Mouse (Mus musculus): ENCODE data around the gene Lpcat1. TPM values are rescaled to one million over a fixed set of nuclear protein-coding genes. Genes with fewer than 3 reads are reported as not detected.

Lpcat1 gene
- polyA plus RNA-seq, 1 experiment from 2014 or later, result 62.3 TPM

DNA sequence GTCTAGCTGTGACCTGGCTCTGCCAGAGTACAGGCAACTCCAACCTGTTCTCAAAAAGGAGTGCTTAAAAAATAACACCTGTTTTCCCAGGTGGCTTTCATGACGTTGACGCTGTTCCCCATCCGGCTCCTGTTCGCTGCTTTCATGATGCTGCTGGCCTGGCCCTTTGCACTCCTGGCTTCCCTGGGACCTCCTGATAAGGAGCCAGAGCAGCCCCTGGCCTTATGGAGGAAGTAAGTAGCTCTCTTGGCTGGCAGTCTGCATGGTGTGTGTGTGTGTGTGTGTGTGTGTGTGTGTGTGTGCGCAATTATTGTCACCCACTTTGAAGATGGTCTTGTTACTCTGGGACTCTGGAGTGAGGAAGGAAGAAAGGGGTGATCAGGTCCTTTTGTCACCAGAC, 17.2 kb downstream of the Lpcat1 start:
- H3K36me3 ChIP-seq (ENCODE audit: control insufficient read depth, insufficient read depth), result peaks cover 18% of the 10 kb centered on the region
- no peak overlapping the region for H3K27ac ChIP-seq (ENCODE audit: low read length)
- H3K4me2 ChIP-seq (ENCODE audit: low read length), result no peak overlapping the region
- peaks cover 11% of the 10 kb centered on the region for H3K9me3 ChIP-seq (ENCODE audit: control insufficient read depth, low read length)
- H3K27me3 ChIP-seq (replicated peaks; ENCODE audit: control insufficient read depth, insufficient read depth, low read length), result no peaks in the 10 kb centered on the region
- no peak overlapping the region for H3K4me3 ChIP-seq (replicated peaks; ENCODE audit: low read length)
- H3K4me1 ChIP-seq (replicated peaks; ENCODE audit: control insufficient read depth, insufficient read depth, low read length), result no peaks in the 10 kb centered on the region
- no peak for ATAC-seq
- WGBS, result 90% methylated on average over 5 of the region's 5 CpGs
- no peak overlapping the region for H3K9ac ChIP-seq (replicated peaks; ENCODE audit: low read depth, low read length)

- 86% methylated on average over 3 of the region's 3 CpGs for WGBS
- Histone ChIP-seq H3K27me3 (replicated peaks; ENCODE audit: control insufficient read depth, insufficient read depth, low read length) (no peaks in the 10 kb centered on the region), H3K36me3 (ENCODE audit: control insufficient read depth, insufficient read depth) (peaks cover 24% of the 10 kb centered on the region), H3K27ac (ENCODE audit: low read length) (no peak overlapping the region), H3K9me3 (ENCODE audit: control insufficient read depth, low read length) (peaks cover 11% of the 10 kb centered on the region), H3K4me3 (replicated peaks; ENCODE audit: low read length) (no peak overlapping the region), H3K9ac (replicated peaks; ENCODE audit: low read depth, low read length) (no peak overlapping the region), H3K4me1 (replicated peaks; ENCODE audit: control insufficient read depth, insufficient read depth, low read length) (peaks cover 6% of the 10 kb centered on the region; the same call in 1 of the 2 replicates), H3K4me2 (ENCODE audit: low read length) (no peak overlapping the region)
- ATAC-seq, result no peak
These were observed 21.1 kb downstream of the Lpcat1 start for GRCm38 (mm10) chr13:73488105-73488504.

- H3K36me3 ChIP-seq (ENCODE audit: control insufficient read depth, insufficient read depth), result peaks cover 24% of the 10 kb centered on the region
- 91% methylated on average over 9 of the region's 9 CpGs for WGBS
- ATAC-seq, result no peak
These were observed 21.7 kb downstream of the Lpcat1 start for GRCm38 (mm10) chr13:73488707-73489106.

GRCm38 (mm10) chr13:73489986-73490385, 23.0 kb downstream of the Lpcat1 start:
- Histone ChIP-seq H3K4me3 (replicated peaks; ENCODE audit: low read length) (no peak overlapping the region), H3K4me2 (ENCODE audit: low read length) (no peak overlapping the region), H3K36me3 (ENCODE audit: control insufficient read depth, insufficient read depth) (peaks cover 24% of the 10 kb centered on the region), H3K27ac (ENCODE audit: low read length) (no peak overlapping the region), H3K27me3 (replicated peaks; ENCODE audit: control insufficient read depth, insufficient read depth, low read length) (no peaks in the 10 kb centered on the region), H3K4me1 (replicated peaks; ENCODE audit: control insufficient read depth, insufficient read depth, low read length) (peaks cover 6% of the 10 kb centered on the region; the same call in 1 of the 2 replicates), H3K9ac (replicated peaks; ENCODE audit: low read depth, low read length) (no peak overlapping the region), H3K9me3 (ENCODE audit: control insufficient read depth, low read length) (peaks cover 11% of the 10 kb centered on the region)
- WGBS, result 93% methylated on average over 3 of the region's 3 CpGs
- no peak for ATAC-seq

More at GRCm38 (mm10) chr13:73488707-73489106, 21.7 kb downstream of the Lpcat1 start:
- H3K4me1 ChIP-seq (replicated peaks; ENCODE audit: control insufficient read depth, insufficient read depth, low read length), result peaks cover 6% of the 10 kb centered on the region; the same call in 1 of the 2 replicates
- H3K4me2 ChIP-seq (ENCODE audit: low read length), result no peak overlapping the region
- no peak overlapping the region for H3K27ac ChIP-seq (ENCODE audit: low read length)
- no peak overlapping the region for H3K9ac ChIP-seq (replicated peaks; ENCODE audit: low read depth, low read length)
- H3K27me3 ChIP-seq (replicated peaks; ENCODE audit: control insufficient read depth, insufficient read depth, low read length), result no peaks in the 10 kb centered on the region
- peaks cover 11% of the 10 kb centered on the region for H3K9me3 ChIP-seq (ENCODE audit: control insufficient read depth, low read length)
- H3K4me3 ChIP-seq (replicated peaks; ENCODE audit: low read length), result no peak overlapping the region

DNA sequence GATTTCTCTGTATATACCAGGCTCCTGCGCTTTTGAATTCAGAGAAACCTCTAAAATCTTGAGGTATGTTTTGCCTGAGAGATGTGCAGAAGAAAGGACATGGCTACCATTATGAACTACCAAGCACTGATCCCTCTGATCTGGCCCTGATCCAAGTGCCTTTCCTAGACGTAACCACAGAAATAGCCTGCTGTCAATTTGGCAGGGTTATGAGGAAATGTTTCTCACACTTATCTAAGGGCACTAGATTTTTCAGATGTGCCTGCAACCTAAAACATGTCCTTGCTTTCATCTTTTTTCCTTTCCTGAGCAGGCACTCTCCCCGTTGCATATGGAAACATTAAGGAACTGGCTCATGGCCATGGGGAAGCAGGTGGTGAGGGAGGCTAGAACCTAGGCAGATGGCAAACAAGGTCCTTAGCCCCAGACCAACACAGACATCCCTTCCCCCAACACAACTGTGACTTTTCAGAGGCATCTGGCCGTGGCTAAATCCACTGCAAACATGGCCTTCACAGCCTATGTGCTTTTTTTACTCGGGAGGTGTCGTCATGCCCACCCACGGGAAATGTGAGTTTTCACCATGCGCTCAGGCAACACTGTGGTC, 23.7 kb downstream of the Lpcat1 start:
- Histone ChIP-seq H3K4me1 (replicated peaks; ENCODE audit: control insufficient read depth, insufficient read depth, low read length) (peaks cover 6% of the 10 kb centered on the region; the same call in 1 of the 2 replicates), H3K4me2 (ENCODE audit: low read length) (no peak overlapping the region), H3K9ac (replicated peaks; ENCODE audit: low read depth, low read length) (no peak overlapping the region), H3K4me3 (replicated peaks; ENCODE audit: low read length) (no peak overlapping the region), H3K9me3 (ENCODE audit: control insufficient read depth, low read length) (peaks cover 10% of the 10 kb centered on the region), H3K27me3 (replicated peaks; ENCODE audit: control insufficient read depth, insufficient read depth, low read length) (no peaks in the 10 kb centered on the region), H3K27ac (ENCODE audit: low read length) (0 out of 2 replicates have a peak overlapping the region, but pooled peaks have one; percentile 38), H3K36me3 (ENCODE audit: control insufficient read depth, insufficient read depth) (peaks cover 21% of the 10 kb centered on the region)
- peak; percentile 68 for ATAC-seq
- WGBS, result 53% methylated on average over 8 of the region's 8 CpGs

- ATAC-seq, result no peak
- Histone ChIP-seq H3K9ac (replicated peaks; ENCODE audit: low read depth, low read length) (no peak overlapping the region), H3K4me3 (replicated peaks; ENCODE audit: low read length) (no peak overlapping the region), H3K27me3 (replicated peaks; ENCODE audit: control insufficient read depth, insufficient read depth, low read length) (no peaks in the 10 kb centered on the region), H3K9me3 (ENCODE audit: control insufficient read depth, low read length) (no peaks in the 10 kb centered on the region), H3K27ac (ENCODE audit: low read length) (no peak overlapping the region), H3K36me3 (ENCODE audit: control insufficient read depth, insufficient read depth) (peaks cover 15% of the 10 kb centered on the region), H3K4me2 (ENCODE audit: low read length) (no peak overlapping the region), H3K4me1 (replicated peaks; ENCODE audit: control insufficient read depth, insufficient read depth, low read length) (peaks cover 6% of the 10 kb centered on the region; the same call in 1 of the 2 replicates)
- 93% methylated on average over 4 of the region's 4 CpGs for WGBS
These were observed 26.2 kb downstream of the Lpcat1 start for GRCm38 (mm10) chr13:73493183-73493582.

DNA sequence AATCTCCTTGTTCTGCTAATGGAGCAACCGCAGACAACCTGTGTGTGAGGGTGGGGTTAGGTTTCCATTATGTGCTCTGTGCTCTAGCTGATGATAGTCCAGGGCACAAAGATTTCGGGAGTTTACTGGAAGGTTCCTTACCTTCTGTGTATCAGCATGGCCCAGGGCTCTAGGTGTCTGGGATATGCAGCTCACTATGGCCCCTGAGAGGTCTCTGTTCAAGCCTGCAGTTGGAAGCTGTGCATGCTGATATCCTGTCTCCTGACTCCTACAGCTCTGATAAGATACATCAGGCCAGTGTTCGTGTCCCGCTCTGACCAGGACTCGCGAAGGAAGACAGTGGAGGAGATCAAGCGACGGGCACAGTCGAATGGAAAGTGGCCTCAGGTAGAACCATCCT, 27.5 kb downstream of the Lpcat1 start:
- 97% methylated on average over 9 of the region's 9 CpGs for WGBS
- peaks cover 14% of the 10 kb centered on the region for H3K36me3 ChIP-seq (ENCODE audit: control insufficient read depth, insufficient read depth)

GRCm38 (mm10) chr13:73496137-73496536, 29.1 kb downstream of the Lpcat1 start:
- ATAC-seq, result no peak
- 78% methylated on average over 2 of the region's 2 CpGs for WGBS
- Histone ChIP-seq H3K27me3 (replicated peaks; ENCODE audit: control insufficient read depth, insufficient read depth, low read length) (no peaks in the 10 kb centered on the region), H3K4me1 (replicated peaks; ENCODE audit: control insufficient read depth, insufficient read depth, low read length) (no peaks in the 10 kb centered on the region), H3K27ac (ENCODE audit: low read length) (no peak overlapping the region), H3K9me3 (ENCODE audit: control insufficient read depth, low read length) (no peaks in the 10 kb centered on the region), H3K4me2 (ENCODE audit: low read length) (no peak overlapping the region), H3K9ac (replicated peaks; ENCODE audit: low read depth, low read length) (no peak overlapping the region), H3K4me3 (replicated peaks; ENCODE audit: low read length) (no peak overlapping the region), H3K36me3 (ENCODE audit: control insufficient read depth, insufficient read depth) (peaks cover 13% of the 10 kb centered on the region)

More for the DNA sequence above, 27.5 kb downstream of the Lpcat1 start:
- H3K9me3 ChIP-seq (ENCODE audit: control insufficient read depth, low read length), result no peaks in the 10 kb centered on the region
- H3K4me2 ChIP-seq (ENCODE audit: low read length), result no peak overlapping the region
- peaks cover 6% of the 10 kb centered on the region; the same call in 1 of the 2 replicates for H3K4me1 ChIP-seq (replicated peaks; ENCODE audit: control insufficient read depth, insufficient read depth, low read length)
- H3K4me3 ChIP-seq (replicated peaks; ENCODE audit: low read length), result no peak overlapping the region
- no peak for ATAC-seq
- no peak overlapping the region for H3K9ac ChIP-seq (replicated peaks; ENCODE audit: low read depth, low read length)
- H3K27me3 ChIP-seq (replicated peaks; ENCODE audit: control insufficient read depth, insufficient read depth, low read length), result no peaks in the 10 kb centered on the region
- H3K27ac ChIP-seq (ENCODE audit: low read length), result no peak overlapping the region

DNA sequence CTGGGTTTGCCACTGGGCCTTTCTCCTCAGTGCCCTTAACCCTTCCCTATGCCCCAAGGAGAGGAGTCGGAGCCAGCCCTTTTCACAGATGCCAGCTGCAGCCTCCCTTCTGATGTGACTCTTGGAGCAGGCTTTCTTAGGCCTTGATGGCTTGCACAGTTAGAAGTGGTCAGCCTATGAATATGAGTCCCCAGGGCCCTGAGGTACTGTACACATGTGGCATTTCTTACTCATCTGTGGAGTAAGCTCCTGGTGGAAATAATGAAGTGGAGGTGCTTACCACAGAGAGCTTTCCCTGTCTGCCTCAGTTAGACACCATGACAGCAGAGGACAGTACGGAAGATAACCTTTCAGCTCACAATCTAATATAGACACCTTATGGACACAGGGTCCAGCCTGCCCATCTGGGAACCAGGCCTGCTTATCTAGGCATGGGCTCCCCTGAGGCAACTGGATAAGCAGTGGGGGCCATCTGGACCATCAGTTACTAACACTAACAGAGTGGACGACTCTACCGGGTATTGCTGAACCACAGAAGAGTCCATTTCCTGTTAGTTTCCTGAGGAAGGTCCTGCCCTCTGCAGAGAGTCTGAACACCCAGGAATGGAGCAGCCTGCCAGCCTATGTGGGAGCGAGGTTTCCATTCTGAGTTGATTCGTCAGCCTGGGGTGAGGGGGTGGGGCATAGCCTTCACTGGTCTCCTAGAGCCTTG, 33.1 kb downstream of the Lpcat1 start:
- WGBS, result 91% methylated on average over 6 of the region's 6 CpGs
- no peak for ATAC-seq
- H3K4me2 ChIP-seq (ENCODE audit: low read length), result no peak overlapping the region
- H3K27me3 ChIP-seq (replicated peaks; ENCODE audit: control insufficient read depth, insufficient read depth, low read length), result no peaks in the 10 kb centered on the region
- H3K4me1 ChIP-seq (replicated peaks; ENCODE audit: control insufficient read depth, insufficient read depth, low read length), result no peaks in the 10 kb centered on the region
- H3K27ac ChIP-seq (ENCODE audit: low read length), result no peak overlapping the region
- H3K9ac ChIP-seq (replicated peaks; ENCODE audit: low read depth, low read length), result no peak overlapping the region
- peaks cover 21% of the 10 kb centered on the region for H3K36me3 ChIP-seq (ENCODE audit: control insufficient read depth, insufficient read depth)
- no peak overlapping the region for H3K4me3 ChIP-seq (replicated peaks; ENCODE audit: low read length)
- H3K9me3 ChIP-seq (ENCODE audit: control insufficient read depth, low read length), result no peaks in the 10 kb centered on the region

Measured in forebrain, embryonic 16.5 days (tissue).